Mouse (Mus musculus) forebrain, embryonic 14.5 days (tissue): ENCODE measurements around the gene Ifit3. TPM values are rescaled to one million over a fixed set of nuclear protein-coding genes. Genes with fewer than 3 reads are reported as not detected.
"Not testable (repeated sequence)": the region's sequence is repeated elsewhere in the genome, so short reads cannot be mapped to it uniquely, and the experiment has no call there.

ENCODE experiments used
- ATAC-seq: fragments of 200-750 bp; cut with Nextera tagmentation; 2 replicates; pipeline ENCODE4 v1.8.0; 2017; ENCODE audit warnings: mild to moderate bottlenecking, moderate library complexity
- DNase-seq: peaks from one replicate; pipeline ENCODE4 v3.0.0-alpha.2; 2015; ENCODE audit warnings: low spot score
- H3K27ac ChIP-seq: fragments of 300-500 bp; sonication (generic); 2 replicates; pipeline ENCODE4 v1.5.1; 2014; ENCODE audit warnings: low read depth, mild to moderate bottlenecking, control low read depth, low read length, moderate library complexity
- H3K27me3 ChIP-seq: fragments of 300-500 bp; sonication (generic); replicated peaks from 2 replicates; pipeline ENCODE4 v1.6.1; 2014; ENCODE audit warnings: low read length, control low read depth, mixed read lengths; ENCODE audit not compliant: control insufficient read depth, insufficient read depth
- H3K36me3 ChIP-seq: fragments of 300-500 bp; sonication (generic); 2 replicates; pipeline ENCODE4 v1.6.1; 2014; ENCODE audit warnings: low read length, control low read depth; ENCODE audit not compliant: control insufficient read depth, insufficient read depth
- H3K4me1 ChIP-seq: fragments of 300-500 bp; sonication (generic); 2 replicates; pipeline ENCODE4 v1.6.1; 2014; ENCODE audit warnings: antibody characterized with exemption, low read length, control low read depth; ENCODE audit not compliant: control insufficient read depth, insufficient read depth
- H3K4me2 ChIP-seq: fragments of 300-500 bp; sonication (generic); 2 replicates; pipeline ENCODE4 v1.6.1; 2014; ENCODE audit warnings: mild to moderate bottlenecking, control low read depth, low read length
- H3K4me3 ChIP-seq: fragments of 300-500 bp; sonication (generic); 2 replicates; pipeline ENCODE4 v1.5.1; 2014; ENCODE audit warnings: low read depth, low read length, control low read depth
- H3K9ac ChIP-seq: fragments of 300-500 bp; sonication (generic); 2 replicates; pipeline ENCODE4 v1.6.1; 2014; ENCODE audit warnings: mild to moderate bottlenecking, low read length, control low read depth, moderate library complexity
- H3K9me3 ChIP-seq: fragments of 300-500 bp; sonication (generic); replicated peaks from 2 replicates; pipeline ENCODE4 v1.6.1; 2016; ENCODE audit warnings: low read length, control low read depth, mixed read lengths; ENCODE audit not compliant: control insufficient read depth
- WGBS: fragments of 180-500 bp; shearing (Covaris S2); extraction: QIAGEN DNeasy Blood & Tissue Kit; methylation state at CpG from one replicate; pipeline ENCODE4 v1.1.7; 2014; 5-methylcytosine and 5-hydroxymethylcytosine counted together
- polyA plus RNA-seq: library from polyadenylated mRNA; unstranded; fragments of >200 nt; fragmentation: Nextera tagmentation; extraction: Ambion mirVana; gene quantifications from 2 replicates; pipeline ENCODE4 v1.2.1, GENCODE M21; 2014

Gene Ifit3
- polyA plus RNA-seq = 0.59 and 1.2 TPM in 2 replicates

DNA sequence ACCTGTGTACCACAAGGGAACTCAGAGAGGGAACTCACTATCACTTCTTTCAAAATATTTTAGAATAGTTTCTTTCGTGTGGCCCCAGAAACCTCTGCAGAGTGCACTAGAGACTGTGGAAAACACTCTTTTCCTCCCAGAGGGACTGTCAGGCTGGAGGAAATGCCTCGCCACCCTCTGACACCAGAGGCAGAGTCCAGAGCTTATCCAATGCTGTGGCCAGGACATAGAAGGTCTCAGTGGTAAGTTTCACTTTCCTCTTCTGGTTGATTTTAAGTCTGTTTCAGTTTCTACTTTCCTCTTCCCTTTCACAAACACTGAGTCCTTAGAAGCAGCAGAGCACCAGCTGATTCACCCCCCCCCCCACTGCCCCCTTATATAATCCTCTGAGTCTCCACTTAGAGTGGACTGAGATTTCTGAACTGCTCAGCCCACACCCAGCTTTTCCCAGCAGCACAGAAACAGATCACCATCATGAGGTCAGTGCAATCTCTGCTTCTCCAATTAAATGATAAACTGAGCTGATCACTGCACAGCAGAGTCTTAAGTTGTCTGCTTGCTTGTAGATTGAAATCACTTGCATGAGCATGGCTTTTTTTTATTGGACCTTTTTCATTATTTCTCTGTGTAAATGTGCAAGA, at the start of gene Ifit3:
Gene Ifit3 (plus strand): TSS at position 406 of the 641 bp plus-strand sequence.
- ATAC-seq, DNase-seq, H3K27me3 ChIP-seq, H3K4me2 ChIP-seq, H3K4me3 ChIP-seq, H3K9ac ChIP-seq, H3K36me3 ChIP-seq, H3K4me1 ChIP-seq, H3K27ac ChIP-seq, H3K9me3 ChIP-seq: not testable (repeated sequence)
- WGBS = 59% methylated on average over 2 of the region's 2 CpGs

DNA sequence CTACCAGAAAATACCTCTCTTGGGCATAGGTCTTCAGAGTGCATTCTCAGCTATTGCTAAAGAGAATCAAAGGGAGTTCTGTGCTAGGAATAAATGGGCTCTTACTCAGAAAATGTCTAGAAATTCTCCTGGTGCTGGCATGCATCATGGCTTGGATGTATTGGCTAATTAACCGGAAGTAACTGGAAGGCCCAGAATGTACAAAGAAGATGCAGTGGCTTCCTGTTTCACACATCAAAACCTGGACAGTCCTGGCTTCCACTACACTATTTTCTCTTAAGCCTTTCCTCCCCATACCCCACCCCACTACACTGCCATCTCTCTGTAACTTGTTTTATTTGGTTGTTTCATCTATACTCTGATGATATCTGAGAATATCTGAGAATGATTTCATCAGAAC, 43.9 kb upstream of the Ifit3 start:
- Histone ChIP-seq H3K4me2 (no peak overlapping the region), H3K4me3 (no peak overlapping the region), H3K36me3 (no peaks in the 10 kb centered on the region), H3K9me3 (no peaks in the 10 kb centered on the region), H3K4me1 (no peaks in the 10 kb centered on the region), H3K27ac (no peak overlapping the region), H3K27me3 (no peaks in the 10 kb centered on the region), H3K9ac (no peak overlapping the region)
- ATAC-seq (no peak), DNase-seq (no peak)
- WGBS = 91% methylated on average over 1 of the region's 1 CpGs

DNA sequence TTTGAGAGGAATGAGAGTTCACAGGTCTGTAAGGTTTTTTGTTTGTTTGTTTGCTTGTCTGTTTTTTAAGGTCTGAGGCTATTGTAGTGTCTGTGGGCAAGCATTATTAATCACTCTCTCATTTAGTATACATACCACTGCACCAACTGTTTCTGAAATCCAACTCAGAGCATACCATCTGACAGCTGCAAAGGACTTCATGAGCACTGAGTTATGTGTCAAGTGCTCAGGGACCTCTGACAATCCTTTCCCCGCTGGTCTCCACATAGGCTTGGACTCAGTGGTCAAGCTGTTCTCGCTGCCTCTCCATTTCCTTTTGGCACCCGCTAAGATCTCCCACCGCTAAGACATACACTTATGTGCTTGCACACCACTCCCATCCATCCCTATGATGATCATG, 37.1 kb upstream of the Ifit3 start:
- H3K9ac ChIP-seq = no peak overlapping the region
- H3K4me3 ChIP-seq = no peak overlapping the region
- no peak for ATAC-seq
- no peaks in the 10 kb centered on the region for H3K4me1 ChIP-seq
- H3K27ac ChIP-seq = no peak overlapping the region
- WGBS = 89% methylated on average over 4 of the region's 4 CpGs
- H3K27me3 ChIP-seq = no peaks in the 10 kb centered on the region
- H3K36me3 ChIP-seq = no peaks in the 10 kb centered on the region
- no peak overlapping the region for H3K4me2 ChIP-seq
- no peak for DNase-seq
- no peaks in the 10 kb centered on the region for H3K9me3 ChIP-seq

DNA sequence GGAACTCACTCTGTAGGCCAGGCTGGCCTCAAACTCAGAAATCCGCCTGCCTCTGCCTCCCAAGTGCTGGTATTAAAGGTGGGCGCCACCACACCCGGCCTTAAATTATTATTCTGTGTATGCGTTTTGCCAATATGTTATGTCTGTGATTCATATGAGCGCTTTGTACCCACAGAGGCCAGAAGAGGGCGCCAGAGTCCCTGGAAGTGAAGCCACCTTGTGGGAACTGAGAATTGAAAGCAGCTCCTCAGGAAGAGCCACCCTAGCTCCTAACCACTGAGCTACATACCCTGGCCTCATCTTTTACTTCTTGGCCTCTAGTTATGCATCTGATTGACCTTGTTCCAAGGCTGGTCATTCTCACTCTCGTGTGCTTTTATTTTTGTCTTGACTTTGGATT, 35.4 kb upstream of the Ifit3 start:
- H3K4me1 ChIP-seq = no peaks in the 10 kb centered on the region
- H3K9ac ChIP-seq = no peak overlapping the region
- H3K27ac ChIP-seq = no peak overlapping the region
- H3K9me3 ChIP-seq = no peaks in the 10 kb centered on the region
- ATAC-seq = no peak
- no peaks in the 10 kb centered on the region for H3K36me3 ChIP-seq
- 24% methylated on average over 7 of the region's 7 CpGs for WGBS
- no peak overlapping the region for H3K4me3 ChIP-seq
- no peak overlapping the region for H3K4me2 ChIP-seq
- no peaks in the 10 kb centered on the region for H3K27me3 ChIP-seq
- peak; percentile 78 for DNase-seq

DNA sequence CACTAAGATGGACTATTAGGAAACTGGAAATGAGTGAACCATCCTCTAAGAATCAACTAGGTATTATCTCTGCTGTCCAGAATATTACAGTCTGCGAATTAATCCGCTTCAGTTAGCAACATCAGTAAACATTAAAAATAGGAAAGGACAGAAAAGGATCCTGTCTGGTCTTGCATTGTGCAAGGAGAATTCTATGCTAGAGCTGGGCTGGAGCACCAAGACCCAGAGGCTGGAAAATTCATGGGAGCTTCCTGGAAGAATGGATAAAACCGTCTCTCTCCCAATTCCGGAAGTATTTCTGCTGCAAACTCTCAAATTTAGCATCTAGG, 33.2 kb upstream of the Ifit3 start:
- Histone ChIP-seq H3K4me3 (peak overlapping the region; percentile 39), H3K27me3 (no peaks in the 10 kb centered on the region), H3K4me2 (peak overlapping the region; percentile 57), H3K9ac (peak overlapping the region; percentile 59), H3K27ac (no peak overlapping the region), H3K36me3 (no peaks in the 10 kb centered on the region), H3K4me1 (no peaks in the 10 kb centered on the region), H3K9me3 (no peaks in the 10 kb centered on the region)
- WGBS = 30% methylated on average over 4 of the region's 4 CpGs
- ATAC-seq (peak; percentile 40; the same call in 1 of the 2 replicates), DNase-seq (no peak)

DNA sequence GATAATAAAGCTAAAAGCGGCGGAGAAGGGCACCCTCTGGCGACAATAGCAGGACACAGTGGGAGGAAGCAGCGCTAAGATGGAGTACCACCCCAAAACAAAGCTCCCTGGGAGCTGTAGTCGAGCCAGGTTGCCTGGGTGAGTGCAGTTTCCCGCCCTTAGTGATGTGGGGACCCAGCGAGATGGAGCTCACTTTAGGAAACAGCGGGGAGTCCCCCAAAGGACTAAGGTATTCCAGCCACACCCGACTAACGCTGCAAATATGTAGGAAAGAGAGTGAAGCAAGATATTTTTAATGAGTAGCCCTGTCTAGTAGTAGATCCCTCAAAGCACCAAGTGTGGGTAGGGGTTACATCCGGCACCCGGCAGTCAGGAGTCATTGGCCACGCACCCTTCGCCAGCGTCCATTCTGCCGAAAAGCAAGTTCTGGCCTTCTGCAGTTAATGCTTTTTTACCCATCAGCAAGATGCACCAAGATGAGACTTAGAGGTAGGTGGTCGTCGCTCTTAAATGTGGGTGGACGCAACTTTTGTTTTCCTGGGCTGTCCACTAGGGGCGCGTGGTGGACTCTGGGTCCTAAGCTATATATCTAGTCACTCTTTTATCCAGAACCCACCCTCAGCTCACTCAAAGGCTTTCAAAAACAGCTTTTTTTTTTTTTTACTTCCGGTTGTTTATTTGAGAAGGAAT, 32.7 kb upstream of the Ifit3 start, which contains the start of gene Ifit2:
Gene Ifit2 (plus strand): TSS at position 161 of the 690 bp plus-strand sequence.
- Histone ChIP-seq H3K9me3 (no peaks in the 10 kb centered on the region), H3K4me3 (peak within 1 kb of the TSS; percentile 39), H3K27ac (no peak within 1 kb of the TSS; the same call in 1 of the 2 replicates), H3K27me3 (no peaks in the 10 kb centered on the region), H3K4me2 (peak within 1 kb of the TSS; percentile 57), H3K4me1 (no peaks in the 10 kb centered on the region), H3K36me3 (no peaks in the 10 kb centered on the region), H3K9ac (peak within 1 kb of the TSS; percentile 59)
- under 1% methylated on average over 22 of the region's 22 CpGs for WGBS
- DNase-seq = peak; percentile 92
- ATAC-seq = peak; percentile 97

DNA sequence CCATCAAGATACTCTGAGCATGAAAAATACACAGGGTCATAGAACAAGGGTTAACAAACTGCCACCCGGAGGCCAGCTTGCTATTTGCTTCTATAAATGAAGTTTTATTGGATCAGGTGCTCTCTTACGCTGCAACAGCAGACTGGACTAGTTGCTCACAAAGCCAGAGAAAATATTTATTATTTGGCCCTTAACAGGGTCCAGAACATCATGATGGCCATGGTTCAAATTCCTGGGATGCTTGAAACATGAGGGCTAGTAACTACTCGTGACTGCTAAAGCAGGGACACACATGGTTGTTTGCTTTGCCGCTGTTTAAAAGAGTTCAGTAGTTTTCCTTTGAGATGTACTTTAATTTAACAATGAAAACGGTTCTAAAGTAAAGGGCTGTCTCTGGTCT, 31.4 kb upstream of the Ifit3 start:
- no peak for DNase-seq
- 71% methylated on average over 5 of the region's 5 CpGs for WGBS
- H3K4me2 ChIP-seq = peak overlapping the region; percentile 25; the same call in 1 of the 2 replicates
- H3K9ac ChIP-seq = no peak overlapping the region
- H3K27ac ChIP-seq = no peak overlapping the region
- no peaks in the 10 kb centered on the region for H3K9me3 ChIP-seq
- ATAC-seq = no peak
- H3K36me3 ChIP-seq = no peaks in the 10 kb centered on the region
- H3K4me1 ChIP-seq = no peaks in the 10 kb centered on the region
- no peaks in the 10 kb centered on the region for H3K27me3 ChIP-seq
- no peak overlapping the region for H3K4me3 ChIP-seq

DNA sequence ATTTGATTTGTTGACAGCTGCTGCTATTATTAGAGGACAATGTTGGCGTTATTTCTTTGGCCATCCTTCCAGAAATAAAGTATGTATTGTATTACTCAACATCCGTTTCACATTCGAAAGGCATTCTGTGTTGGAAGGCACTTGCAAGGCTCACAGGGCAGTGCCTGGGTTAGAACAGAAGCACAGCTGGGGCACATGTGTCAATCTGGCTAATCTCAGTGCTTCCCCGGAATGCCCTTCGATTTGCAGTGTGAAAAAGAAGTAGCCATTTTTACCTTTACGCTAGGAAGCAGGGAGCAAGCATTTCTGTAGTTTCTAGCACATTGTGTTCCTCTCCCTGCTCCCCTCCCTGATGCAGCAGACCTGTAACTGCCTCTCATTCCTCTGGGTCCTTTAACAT, 30.3 kb upstream of the Ifit3 start:
- Histone ChIP-seq H3K36me3 (no peaks in the 10 kb centered on the region), H3K4me2 (no peak overlapping the region), H3K4me3 (no peak overlapping the region), H3K27me3 (no peaks in the 10 kb centered on the region), H3K9me3 (no peaks in the 10 kb centered on the region), H3K27ac (no peak overlapping the region), H3K9ac (no peak overlapping the region), H3K4me1 (no peaks in the 10 kb centered on the region)
- DNase-seq (no peak), ATAC-seq (no peak)
- whole genome bisulfite sequencing = 66% methylated on average over 6 of the region's 6 CpGs

DNA sequence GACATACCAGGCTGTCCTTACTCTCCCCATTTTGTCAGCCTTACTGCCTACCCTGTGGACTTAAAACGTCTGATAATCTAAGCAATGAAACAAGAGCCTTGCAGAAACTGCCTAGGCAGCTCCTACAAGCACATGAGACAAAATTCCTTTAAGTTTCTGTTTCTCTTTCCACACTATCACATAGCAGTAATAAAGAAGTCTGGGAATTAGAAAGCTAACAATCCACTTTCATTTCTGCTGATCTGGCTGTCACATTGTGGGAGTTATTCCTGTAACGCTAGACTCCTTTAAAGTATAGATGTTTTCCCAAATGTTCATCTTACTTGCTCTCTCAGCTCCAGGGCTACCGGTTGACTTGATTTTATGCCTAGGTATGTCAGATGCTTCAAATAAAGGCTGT, 29.8 kb upstream of the Ifit3 start:
- Histone ChIP-seq H3K9ac (no peak overlapping the region), H3K27ac (no peak overlapping the region), H3K4me1 (no peaks in the 10 kb centered on the region), H3K9me3 (no peaks in the 10 kb centered on the region), H3K27me3 (no peaks in the 10 kb centered on the region), H3K4me3 (no peak overlapping the region), H3K36me3 (no peaks in the 10 kb centered on the region), H3K4me2 (no peak overlapping the region)
- no peak for ATAC-seq
- no peak for DNase-seq
- 80% methylated on average over 3 of the region's 3 CpGs for WGBS
